Mouse (Mus musculus): ENCODE data around the gene Gm48552.

Gm48552 gene

GRCm38 (mm10) chr10:81388505-81389055, at the start of gene Gm48552:
TSS of gene Gm48552 (plus strand) at chr10:81389005.
- DNase-seq: no peak

- DNase-seq: no peak
These were observed 48.1 kb upstream of the Gm48552 start for GRCm38 (mm10) chr10:81340551-81341332.

DNA sequence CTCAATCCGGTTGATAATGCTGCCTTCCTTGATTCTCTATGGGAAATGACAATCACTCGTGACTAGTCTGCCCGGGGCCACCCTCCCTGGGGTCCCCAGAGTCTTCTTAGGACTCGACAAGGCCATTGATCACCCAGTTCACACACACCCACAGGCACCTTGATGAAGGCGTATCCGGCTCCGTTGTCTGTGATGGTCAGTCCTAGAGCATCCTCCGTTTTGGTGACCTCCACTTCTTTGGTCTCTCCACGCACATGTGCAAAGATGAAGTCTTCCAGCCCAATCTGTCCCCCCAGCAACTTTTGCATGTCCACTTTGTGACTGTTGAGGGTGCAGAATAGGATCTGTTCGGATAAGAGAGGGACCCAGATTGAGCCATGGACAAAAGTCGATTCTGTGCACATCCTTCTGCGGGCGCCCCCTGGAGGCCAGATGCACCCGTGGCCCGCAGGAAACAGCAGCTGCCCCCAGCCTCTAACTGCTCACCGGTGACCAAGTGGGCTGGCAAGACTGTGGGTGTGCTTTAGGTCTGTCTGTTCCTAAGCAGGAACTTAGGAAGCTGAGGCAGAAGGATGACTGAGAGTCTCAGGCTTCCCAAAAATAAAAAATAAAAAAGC, 47.4 kb upstream of the Gm48552 start:
- DNase-seq: peak; percentile 73 to 93

- DNase-seq: peak in 1 of 2 experiments; percentile 58
These were observed 45.9 kb upstream of the Gm48552 start, which contains the start of gene Gipc3 for GRCm38 (mm10) chr10:81342686-81343505. TSS of gene Gipc3 (minus strand) at chr10:81343266.

DNA sequence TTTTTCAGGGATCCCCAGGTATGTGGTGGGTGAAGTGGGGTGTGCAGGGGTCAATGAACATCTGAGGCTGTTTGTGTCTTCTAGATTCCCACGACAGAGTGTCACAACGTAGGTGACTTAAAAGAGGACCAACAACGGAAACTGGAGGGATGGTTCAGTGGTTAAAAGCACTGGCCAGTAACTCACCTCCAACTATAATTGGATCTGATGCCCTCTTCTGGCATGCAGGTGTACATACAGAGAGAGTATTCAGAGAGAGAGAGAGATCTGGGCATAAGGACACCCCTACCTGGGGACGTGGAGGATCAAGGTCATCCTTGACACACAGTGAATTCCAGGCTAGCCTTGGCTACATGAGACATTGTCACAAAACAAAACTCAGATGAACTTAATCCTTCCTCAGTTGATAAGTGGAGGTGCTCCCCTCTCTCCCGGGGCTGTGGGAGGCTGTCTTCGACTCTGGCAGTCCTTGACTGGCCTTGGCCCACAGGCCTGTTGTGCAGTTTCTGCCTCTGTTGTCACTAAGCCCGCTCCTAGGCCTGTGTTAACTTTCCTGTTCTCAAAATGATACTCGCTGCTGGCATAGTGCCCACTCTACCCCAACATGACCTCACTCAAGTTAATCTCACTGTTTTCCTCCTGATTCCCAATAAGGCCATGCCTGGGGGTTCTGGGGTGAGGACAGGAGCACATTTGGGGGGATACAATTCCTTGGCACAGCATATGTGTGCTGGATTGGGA, 44.2 kb upstream of the Gm48552 start:
- DNase-seq: peak in 1 of 2 experiments; percentile 47

DNA sequence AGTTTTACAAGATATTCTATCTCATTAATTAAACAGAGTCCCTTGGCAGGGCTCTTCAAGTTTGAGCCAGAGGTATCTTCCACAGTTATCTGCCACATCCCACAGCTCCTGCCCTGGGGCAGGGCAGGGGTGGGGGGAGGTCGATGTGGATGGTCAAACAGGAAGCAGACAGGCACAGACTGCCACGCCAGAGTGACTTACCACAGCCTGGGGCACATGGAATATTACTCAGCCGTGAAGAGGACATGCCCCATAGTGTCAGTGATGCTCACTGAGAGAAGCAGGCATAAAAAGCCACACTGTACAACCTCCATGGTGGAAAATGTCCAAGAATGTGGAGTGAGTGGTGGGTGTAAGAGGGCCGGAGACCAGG, 43.7 kb upstream of the Gm48552 start:
- DNase-seq: no peak

DNA sequence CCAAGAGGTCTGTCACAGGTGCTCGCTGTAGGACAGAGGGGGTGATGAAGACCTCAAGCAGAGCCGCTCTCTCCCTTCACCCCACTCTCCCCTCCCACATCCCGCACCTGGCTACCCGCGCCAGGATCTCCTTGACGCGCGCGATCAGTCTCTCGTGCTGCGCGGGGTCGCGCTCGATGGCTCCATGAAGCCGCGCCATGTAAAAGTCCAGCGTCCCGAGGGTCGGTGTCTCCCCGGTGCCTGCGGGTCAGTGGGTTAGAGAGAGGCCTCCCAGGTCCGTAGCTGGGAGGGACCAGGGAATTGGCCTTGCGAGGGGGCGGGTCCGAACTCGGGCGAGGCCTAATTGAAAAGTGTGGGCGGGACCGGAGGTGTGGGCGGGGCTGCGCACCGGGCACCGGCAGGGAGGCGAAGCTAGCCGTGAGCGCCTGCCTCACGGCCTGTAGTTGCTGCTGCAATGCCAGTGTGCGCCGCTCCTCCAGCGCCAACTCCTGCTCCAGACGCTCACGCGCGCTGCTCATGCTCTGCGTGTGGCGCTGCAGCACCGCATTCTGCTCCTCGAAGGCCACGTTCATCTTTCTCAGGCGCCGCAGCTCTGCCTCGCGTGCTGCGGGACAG, 42.2 kb upstream of the Gm48552 start:
- DNase-seq: peak; percentile 88 to 93

GRCm38 (mm10) chr10:81349146-81349545, 39.7 kb upstream of the Gm48552 start:
- DNase-seq: peak; percentile 76 to 78

DNA sequence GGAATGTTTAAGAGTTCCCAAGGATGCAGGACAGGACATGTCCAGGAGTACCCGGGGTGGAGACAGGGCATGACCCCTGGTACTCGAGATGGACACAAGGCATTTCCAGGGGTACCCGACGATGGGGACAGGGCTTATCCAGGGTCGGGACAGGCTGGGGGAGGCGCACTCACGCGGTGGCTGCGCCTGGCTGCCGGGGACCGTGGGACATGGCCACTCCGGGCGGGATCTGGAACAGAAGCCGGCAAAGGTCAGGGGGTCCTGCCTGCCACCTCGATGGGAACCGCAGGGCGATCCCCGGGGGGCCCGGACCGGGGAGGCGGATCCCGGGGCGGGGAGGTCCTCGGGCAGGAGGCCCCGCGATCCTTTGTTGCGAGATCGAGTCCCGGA, 38.8 kb upstream of the Gm48552 start:
- DNase-seq: no peak

- DNase-seq: peak; percentile 100
These were observed 38.3 kb upstream of the Gm48552 start, which contains the start of gene Hmg20b for GRCm38 (mm10) chr10:81350351-81351063. TSS of gene Hmg20b (minus strand) at chr10:81350480.

GRCm38 (mm10) chr10:81351678-81352291, 37.0 kb upstream of the Gm48552 start:
- DNase-seq: no peak

- DNase-seq: no peak
These were observed 33.9 kb upstream of the Gm48552 start for GRCm38 (mm10) chr10:81354738-81355477.

DNA sequence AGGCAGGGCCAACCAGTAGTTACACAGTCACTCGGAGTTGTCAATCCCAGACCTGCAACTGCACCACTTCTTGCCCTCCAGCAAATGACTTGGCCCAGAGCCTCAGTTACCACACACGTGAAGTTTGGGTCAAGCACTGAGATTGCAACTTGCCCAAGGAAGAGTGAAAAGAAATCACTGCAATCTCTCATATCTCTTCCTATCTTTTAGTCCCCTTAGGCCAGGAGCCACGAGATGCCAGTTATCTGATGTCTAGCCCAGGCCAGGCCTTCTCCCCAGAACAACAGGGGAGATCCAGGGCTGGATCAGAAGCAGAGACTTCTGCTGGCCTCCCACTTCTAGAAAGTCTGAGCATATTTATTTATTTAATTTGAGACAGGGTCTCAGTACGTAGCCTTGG, 33.3 kb upstream of the Gm48552 start:
- no peak for DNase-seq

DNA sequence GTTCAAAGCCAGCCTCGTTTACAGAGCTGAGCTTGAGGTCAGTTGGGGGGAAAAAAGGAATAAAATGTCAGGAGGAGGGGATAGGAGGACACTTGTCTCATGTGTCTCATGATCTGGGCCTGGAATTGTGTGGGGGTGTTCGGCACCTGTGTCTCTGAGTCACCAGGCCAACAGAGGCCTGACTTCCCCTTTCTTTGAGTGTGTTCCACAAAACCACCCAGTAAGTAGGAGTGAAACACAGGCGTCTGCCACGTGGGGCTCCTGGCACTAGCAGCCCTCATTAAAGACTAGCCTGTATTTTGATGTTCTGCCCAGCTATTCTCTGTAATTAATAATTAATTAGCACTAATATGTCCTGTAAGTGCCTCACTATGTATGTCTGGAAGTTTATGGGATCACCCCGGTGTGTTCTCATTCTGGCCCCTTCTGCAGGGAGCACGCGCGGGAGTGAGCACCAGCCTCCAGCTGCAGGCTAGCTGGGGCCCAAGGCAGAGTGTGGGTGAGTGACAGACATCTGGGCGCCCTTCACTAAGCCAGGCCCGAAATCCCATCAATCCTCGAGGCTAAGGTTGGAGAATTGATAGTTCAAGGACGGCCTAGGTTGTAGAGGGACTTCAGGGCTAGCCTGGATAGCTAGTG, 32.3 kb upstream of the Gm48552 start:
- peak; percentile 60 to 62 for DNase-seq

DNA sequence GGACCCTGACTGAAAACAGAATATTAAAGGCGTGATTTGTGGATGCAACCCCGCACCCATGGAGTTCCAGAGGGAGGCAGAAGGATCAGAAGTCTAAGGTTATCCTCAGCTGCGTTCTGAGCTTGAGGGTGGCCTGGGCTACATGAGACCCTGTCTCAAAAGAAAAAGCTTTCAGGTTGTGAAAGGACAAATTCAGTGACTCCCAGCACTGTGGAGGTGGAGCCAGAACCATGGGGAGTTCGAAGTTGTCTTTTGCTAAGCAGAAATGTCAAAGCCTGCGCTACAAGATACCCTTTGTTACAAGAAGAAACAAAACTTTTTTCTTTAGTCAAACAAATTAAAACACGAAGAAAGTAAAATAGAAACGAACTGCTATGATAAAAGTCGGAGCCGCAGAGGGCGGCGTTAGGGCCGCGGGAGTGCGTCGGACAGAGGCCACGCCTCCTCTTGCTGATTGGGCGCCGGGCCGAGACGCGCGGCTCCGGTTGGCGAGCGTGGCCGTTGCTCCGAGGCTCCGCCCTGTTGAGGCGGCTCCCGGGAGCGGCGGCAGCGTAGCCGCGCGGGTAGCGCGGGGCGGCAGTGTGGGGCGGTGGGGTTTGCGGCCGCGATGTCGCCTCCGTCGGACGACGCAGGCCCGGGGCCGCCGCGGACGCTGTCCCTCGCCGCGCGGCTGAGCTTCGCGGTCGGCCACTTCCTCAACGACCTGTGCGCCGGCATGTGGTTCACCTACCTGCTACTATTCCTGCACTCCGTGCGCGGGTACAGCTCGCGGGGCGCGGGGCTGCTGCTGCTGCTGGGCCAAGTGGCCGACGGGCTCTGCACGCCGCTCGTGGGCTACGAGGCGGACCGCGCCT, 31.6 kb upstream of the Gm48552 start, which contains the start of gene Mfsd12:
TSS of gene Mfsd12 (plus strand) at position 501 of the 854 bp plus-strand sequence.
- peak; percentile 94 to 96 for DNase-seq

DNA sequence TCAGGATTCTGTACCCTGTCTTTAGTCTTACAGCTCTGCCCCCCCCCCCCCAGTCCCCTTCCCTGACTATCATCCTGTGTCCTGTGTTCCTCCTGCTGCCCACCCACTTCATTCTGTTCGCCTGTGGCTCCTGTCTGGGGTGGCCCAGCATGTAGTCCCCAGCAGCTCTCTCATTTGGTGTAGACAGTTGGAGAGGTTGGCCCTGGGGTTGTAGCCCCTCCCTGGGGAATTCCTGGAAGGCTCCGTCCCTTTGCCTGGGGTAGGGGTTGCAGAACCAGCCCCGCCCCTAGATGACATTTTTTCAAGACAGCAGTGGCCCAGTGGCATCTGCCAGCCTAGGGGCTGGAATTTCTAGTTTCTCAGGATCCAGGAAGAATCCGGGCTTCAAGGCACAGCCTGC, 30.6 kb upstream of the Gm48552 start:
- no peak for DNase-seq

DNA sequence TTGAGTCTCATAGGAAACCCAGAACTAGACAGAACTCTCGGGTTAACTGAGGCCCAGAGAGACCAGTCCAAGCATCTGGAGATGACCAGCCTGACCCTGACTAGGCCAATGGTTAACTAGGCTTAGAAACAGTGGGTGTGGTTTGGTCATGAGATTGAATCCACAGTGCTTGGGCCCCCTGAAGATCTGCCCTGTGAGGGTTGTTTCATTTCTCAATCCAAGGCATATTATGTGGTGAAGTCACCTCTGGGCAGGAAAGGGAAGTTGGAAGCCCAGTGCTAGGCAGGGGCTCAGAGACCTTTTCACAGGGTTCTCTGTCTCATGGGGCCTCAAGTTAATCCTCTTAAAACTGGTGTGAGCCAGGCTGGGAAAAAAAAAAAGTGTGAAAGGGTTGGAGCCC, 30.0 kb upstream of the Gm48552 start:
- DNase-seq: peak; percentile 53 to 75

DNA sequence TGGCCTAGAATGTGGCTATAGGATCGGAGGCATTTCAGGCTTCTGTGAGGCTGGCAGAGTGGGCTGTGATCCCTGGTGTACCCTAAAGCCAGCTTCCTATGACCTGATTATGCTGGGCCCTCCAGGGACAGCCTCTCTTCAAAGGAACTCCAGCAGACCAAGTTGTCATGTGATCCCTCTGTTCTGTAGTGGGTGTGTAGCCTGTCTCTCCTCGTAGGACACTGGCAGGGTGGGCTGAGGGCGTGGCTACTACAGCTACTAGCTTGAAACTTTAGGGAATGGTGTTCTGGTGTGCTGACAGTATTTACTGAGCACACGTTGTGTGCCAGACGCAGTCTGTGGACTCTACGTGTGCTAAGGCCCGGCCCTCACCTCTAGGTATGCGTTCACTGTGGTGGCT, 28.1 kb upstream of the Gm48552 start:
- no peak for DNase-seq

Data from kidney, postnatal 36 days (tissue).